Mouse (Mus musculus) neutrophil, adult 65 days (primary cell): ENCODE results near the gene Pah. TPM values are rescaled to one million over a fixed set of nuclear protein-coding genes. Genes with fewer than 3 reads are reported as not detected.

Experiments
- total RNA-seq: library from RNA; stranded (reverse); gene quantifications from 2 replicates; pipeline ENCODE4 v1.2.4, GENCODE M21; 2023

The Pah gene
- not detected in 2 replicates for total RNA-seq

GRCm38 (mm10) chr10:87521646-87522045 is at the start of gene Pah:
Gene Pah, plus strand, starts transcription at chr10:87521795.

GRCm38 (mm10) chr10:87493576-87493975 is 28.0 kb upstream of the Pah start, which contains the start of gene Ascl1:
Gene Ascl1, minus strand, starts transcription at chr10:87493660.

Other genes starting within 250 kb of the Pah start
- gene Ascl1, start 28.1 kb upstream of the Pah start, total RNA-seq, result not detected in 2 replicates